Mouse (Mus musculus) midbrain, postnatal 0 days (tissue): Measurements from ENCODE around the gene Krtap13. TPM values are rescaled to one million over a fixed set of nuclear protein-coding genes. Genes with fewer than 3 reads are reported as not detected.
A peak's percentile ranks its signal among the peaks of the same experiment; 100 is the strongest.

ENCODE experiments used
- ATAC-seq: fragments of 200-750 bp; cut with Nextera tagmentation; 2 replicates; pipeline ENCODE4 v1.8.0; 2017; ENCODE audit warnings: moderate number of reproducible peaks, mild to moderate bottlenecking, moderate TSS enrichment, moderate library complexity; ENCODE audit not compliant: low FRiP score
- DNase-seq: peaks from one replicate; pipeline ENCODE4 v3.0.0-alpha.2; 2015; ENCODE audit warnings: low spot score
- H3K27ac ChIP-seq: fragments of 300-500 bp; sonication (generic); 2 replicates; pipeline ENCODE4 v1.5.1; 2014; ENCODE audit warnings: low read depth, mild to moderate bottlenecking, low read length, mixed read lengths
- H3K27me3 ChIP-seq: fragments of 300-500 bp; sonication (generic); 2 replicates; pipeline ENCODE4 v1.6.1; 2014; ENCODE audit warnings: low read length, control low read depth, mixed read lengths; ENCODE audit not compliant: insufficient read depth
- H3K36me3 ChIP-seq: fragments of 300-500 bp; sonication (generic); 2 replicates; pipeline ENCODE4 v1.6.1; 2014; ENCODE audit warnings: low read length, control low read depth, mixed read lengths; ENCODE audit not compliant: insufficient read depth
- H3K4me1 ChIP-seq: fragments of 300-500 bp; sonication (generic); 2 replicates; pipeline ENCODE4 v1.6.1; 2014; ENCODE audit warnings: mild to moderate bottlenecking, control low read depth, antibody characterized with exemption, low read length, mixed read lengths; ENCODE audit not compliant: insufficient read depth
- H3K4me2 ChIP-seq: fragments of 300-500 bp; sonication (generic); 2 replicates; pipeline ENCODE4 v1.6.1; 2014; ENCODE audit warnings: low read depth, mild to moderate bottlenecking, low read length, mixed read lengths; ENCODE audit not compliant: poor library complexity, severe bottlenecking
- H3K4me3 ChIP-seq: fragments of 300-500 bp; sonication (generic); 2 replicates; pipeline ENCODE4 v1.5.1; 2014; ENCODE audit warnings: low read depth, mild to moderate bottlenecking, low read length, moderate library complexity
- H3K9ac ChIP-seq: fragments of 300-500 bp; sonication (generic); replicated peaks from 2 replicates; pipeline ENCODE4 v1.6.1; 2014; ENCODE audit warnings: mild to moderate bottlenecking, low read length, moderate library complexity, mixed read lengths; ENCODE audit not compliant: poor library complexity, severe bottlenecking
- H3K9me3 ChIP-seq: fragments of 300-500 bp; sonication (generic); 2 replicates; pipeline ENCODE4 v1.6.1; 2016; ENCODE audit warnings: low read length, control low read depth
- CTCF ChIP-seq: IDR thresholded peaks from 2 replicates; pipeline ENCODE4 v1.5.1; 2016; ENCODE audit warnings: antibody characterized with exemption, mild to moderate bottlenecking
- WGBS: fragments of 180-500 bp; shearing (Covaris S2); extraction: QIAGEN DNeasy Blood & Tissue Kit; methylation state at CpG from one replicate; pipeline ENCODE4 v1.1.7; 2014; 5-methylcytosine and 5-hydroxymethylcytosine counted together
- polyA plus RNA-seq: library from polyadenylated mRNA; unstranded; fragments of >200 nt; fragmentation: Nextera tagmentation; extraction: Ambion mirVana; gene quantifications from 2 replicates; pipeline ENCODE4 v1.2.1, GENCODE M21; 2015
- total RNA-seq: library from RNA; depleted of rRNA; stranded (reverse); fragments of >200 nt; gene quantifications from 2 replicates; pipeline ENCODE4 v1.2.3, GENCODE M21; 2014

Gene Krtap13
- total and polyA plus RNA-seq, 2 experiments from 2014 or later = not detected

- H3K4me3 ChIP-seq = no peak overlapping the region
- WGBS = 42% methylated on average over 4 of the region's 4 CpGs
- DNase-seq (peak; percentile 41), ATAC-seq (no peak)
- no peak overlapping the region for H3K9ac ChIP-seq
- H3K27ac ChIP-seq = no peak overlapping the region
- no peak for TF ChIP-seq CTCF
- H3K36me3 ChIP-seq = no peaks in the 10 kb centered on the region
- H3K4me2 ChIP-seq = no peak overlapping the region
- H3K27me3 ChIP-seq = no peaks in the 10 kb centered on the region
- no peaks in the 10 kb centered on the region for H3K9me3 ChIP-seq
- no peaks in the 10 kb centered on the region for H3K4me1 ChIP-seq
These were observed 6.6 kb downstream of the Krtap13 start for GRCm38 (mm10) chr16:88744750-88745340.

- Histone ChIP-seq H3K4me3 (no peak overlapping the region), H3K4me1 (no peaks in the 10 kb centered on the region), H3K9ac (no peak overlapping the region), H3K27me3 (no peaks in the 10 kb centered on the region), H3K4me2 (no peak overlapping the region), H3K27ac (no peak overlapping the region), H3K9me3 (no peaks in the 10 kb centered on the region), H3K36me3 (no peaks in the 10 kb centered on the region)
- no peak for TF ChIP-seq CTCF
- peak; percentile 58 for DNase-seq
- no peak for ATAC-seq
- 55% methylated on average over 2 of the region's 2 CpGs for WGBS
These were observed 16.0 kb downstream of the Krtap13 start for GRCm38 (mm10) chr16:88735391-88735790.

GRCm38 (mm10) chr16:88728812-88729275, 22.6 kb downstream of the Krtap13 start, which contains the start of gene Krtap13-1:
TSS of gene Krtap13-1 (plus strand) at chr16:88728862.
- no peak within 1 kb of the TSS for H3K27ac ChIP-seq
- no peak within 1 kb of the TSS for H3K4me2 ChIP-seq
- ATAC-seq (no peak), DNase-seq (peak; percentile 42)
- TF ChIP-seq CTCF = no peak
- H3K36me3 ChIP-seq = no peaks in the 10 kb centered on the region
- H3K4me1 ChIP-seq = no peaks in the 10 kb centered on the region
- 84% methylated on average over 4 of the region's 4 CpGs for WGBS
- no peaks in the 10 kb centered on the region for H3K9me3 ChIP-seq
- H3K27me3 ChIP-seq = no peaks in the 10 kb centered on the region
- H3K4me3 ChIP-seq = no peak within 1 kb of the TSS
- no peak within 1 kb of the TSS for H3K9ac ChIP-seq

- WGBS = 20% methylated on average over 1 of the region's 1 CpGs
- H3K4me1 ChIP-seq = no peaks in the 10 kb centered on the region
- H3K9me3 ChIP-seq = no peaks in the 10 kb centered on the region
These were observed 31.4 kb downstream of the Krtap13 start for GRCm38 (mm10) chr16:88720031-88720430.

DNA sequence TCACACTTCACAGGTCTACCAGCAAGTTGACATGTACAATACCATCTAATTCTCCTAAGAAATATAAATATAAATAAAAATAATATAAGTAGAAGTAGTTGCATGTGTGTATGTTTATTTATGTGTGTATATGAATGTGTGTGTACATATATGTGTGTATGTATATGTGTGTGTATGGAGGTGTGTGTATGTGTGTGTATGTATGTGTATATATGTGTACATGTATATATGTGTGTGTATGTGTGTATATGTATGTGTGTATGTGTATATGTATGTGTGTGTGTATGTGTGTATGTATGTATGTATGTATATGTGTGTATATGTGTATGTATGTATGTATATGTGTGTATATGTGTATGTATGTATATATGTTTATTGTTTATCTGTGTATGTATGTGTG, 34.9 kb downstream of the Krtap13 start:
- H3K36me3 ChIP-seq = no peaks in the 10 kb centered on the region
- H3K4me3 ChIP-seq = no peak overlapping the region

More at GRCm38 (mm10) chr16:88720031-88720430, 31.4 kb downstream of the Krtap13 start:
- ATAC-seq = no peak
- H3K36me3 ChIP-seq = no peaks in the 10 kb centered on the region
- no peak overlapping the region for H3K4me3 ChIP-seq
- H3K9ac ChIP-seq = no peak overlapping the region
- H3K27ac ChIP-seq = no peak overlapping the region
- no peaks in the 10 kb centered on the region for H3K27me3 ChIP-seq
- no peak overlapping the region for H3K4me2 ChIP-seq
- TF ChIP-seq CTCF = no peak
- DNase-seq = no peak

DNA sequence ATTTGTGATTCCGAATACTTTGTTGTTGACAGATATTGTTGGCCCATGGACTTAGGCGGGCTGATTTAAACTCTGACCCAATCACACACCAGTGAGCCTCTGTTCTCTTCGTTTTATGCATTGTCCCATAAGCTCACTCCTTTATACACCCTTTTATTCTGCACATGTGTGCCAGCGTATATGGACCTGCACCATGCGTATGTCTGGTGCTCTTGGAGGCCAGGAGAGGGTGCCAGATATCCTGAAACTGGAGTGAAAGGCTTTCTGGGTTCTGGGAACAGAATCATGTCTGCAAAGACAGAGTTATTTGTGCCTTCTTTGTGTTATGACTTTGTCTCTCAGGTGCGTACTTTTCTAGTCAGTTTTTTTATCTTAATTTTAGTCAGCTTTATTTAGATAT, 40.2 kb downstream of the Krtap13 start:
- Histone ChIP-seq H3K9me3 (no peaks in the 10 kb centered on the region), H3K36me3 (no peaks in the 10 kb centered on the region), H3K4me3 (no peak overlapping the region), H3K27me3 (no peaks in the 10 kb centered on the region), H3K4me1 (no peaks in the 10 kb centered on the region), H3K4me2 (no peak overlapping the region), H3K9ac (no peak overlapping the region), H3K27ac (no peak overlapping the region)
- 87% methylated on average over 6 of the region's 6 CpGs for WGBS
- peak; percentile 7 for DNase-seq
- no peak for ATAC-seq
- TF ChIP-seq CTCF = peak; percentile 40

More for the DNA sequence above, 34.9 kb downstream of the Krtap13 start:
- no peak overlapping the region for H3K27ac ChIP-seq
- no peaks in the 10 kb centered on the region for H3K9me3 ChIP-seq
- ATAC-seq (0 out of 2 replicates have a peak, but pooled peaks have one; percentile 20), DNase-seq (no peak)
- TF ChIP-seq CTCF = no peak
- H3K9ac ChIP-seq = no peak overlapping the region
- no peaks in the 10 kb centered on the region for H3K4me1 ChIP-seq
- H3K4me2 ChIP-seq = no peak overlapping the region
- no peaks in the 10 kb centered on the region for H3K27me3 ChIP-seq
